Mouse (Mus musculus) regulatory T cell (primary cell): ENCODE results near the gene Defb38.

Experiments
- in situ Hi-C: fragments of 300-600 bp; cut with MboI, MseI; formaldehyde crosslinking; loops from one replicate; pipeline ENCODE4 v1.15.1; 2025; ENCODE audit warnings: high pct_unique_total_duplicates

Gene Defb38

GRCm38 (mm10) chr8:19026466-19026865 is at the start of gene Defb38:
TSS of gene Defb38 (minus strand) at chr8:19026566.
- in situ Hi-C loops = no loop called here

GRCm38 (mm10) chr8:19066013-19066412 is 39.6 kb upstream of the Defb38 start:
- in situ Hi-C loops = no loop called here

GRCm38 (mm10) chr8:19064710-19065109 is 38.3 kb upstream of the Defb38 start, which contains the start of gene Defb39:
TSS of gene Defb39 (minus strand) at chr8:19064810.
- in situ Hi-C loops = no loop called here

GRCm38 (mm10) chr8:19062891-19063290 is 36.5 kb upstream of the Defb38 start:
- in situ Hi-C loops = no loop called here

GRCm38 (mm10) chr8:19045242-19045641 is 18.9 kb upstream of the Defb38 start:
- in situ Hi-C loops = no loop called here
